Mouse (Mus musculus) bone marrow, adult 2 months (tissue): ENCODE results near the gene Shld2.

Experiments
- CTCF ChIP-seq: fragments of 200-500 bp; IDR thresholded peaks from 2 replicates; pipeline ENCODE4 v1.5.1; 2011; ENCODE audit warnings: low read length, control low read depth; ENCODE audit not compliant: control insufficient read depth, insufficient read depth
- POLR2A ChIP-seq: fragments of 200-500 bp; IDR thresholded peaks from 2 replicates; pipeline ENCODE4 v1.6.1; 2011; ENCODE audit warnings: low read depth, mild to moderate bottlenecking, control low read depth, low read length, borderline replicate concordance; ENCODE audit not compliant: control insufficient read depth

- TF ChIP-seq CTCF (no peak), POLR2A (no peak)
These were observed 3.3 kb upstream of the Shld2 start for GRCm38 (mm10) chr14:34313612-34314011.
